Mouse (Mus musculus): Measurements from ENCODE around the gene Mbtps1.

The Mbtps1 gene

DNA sequence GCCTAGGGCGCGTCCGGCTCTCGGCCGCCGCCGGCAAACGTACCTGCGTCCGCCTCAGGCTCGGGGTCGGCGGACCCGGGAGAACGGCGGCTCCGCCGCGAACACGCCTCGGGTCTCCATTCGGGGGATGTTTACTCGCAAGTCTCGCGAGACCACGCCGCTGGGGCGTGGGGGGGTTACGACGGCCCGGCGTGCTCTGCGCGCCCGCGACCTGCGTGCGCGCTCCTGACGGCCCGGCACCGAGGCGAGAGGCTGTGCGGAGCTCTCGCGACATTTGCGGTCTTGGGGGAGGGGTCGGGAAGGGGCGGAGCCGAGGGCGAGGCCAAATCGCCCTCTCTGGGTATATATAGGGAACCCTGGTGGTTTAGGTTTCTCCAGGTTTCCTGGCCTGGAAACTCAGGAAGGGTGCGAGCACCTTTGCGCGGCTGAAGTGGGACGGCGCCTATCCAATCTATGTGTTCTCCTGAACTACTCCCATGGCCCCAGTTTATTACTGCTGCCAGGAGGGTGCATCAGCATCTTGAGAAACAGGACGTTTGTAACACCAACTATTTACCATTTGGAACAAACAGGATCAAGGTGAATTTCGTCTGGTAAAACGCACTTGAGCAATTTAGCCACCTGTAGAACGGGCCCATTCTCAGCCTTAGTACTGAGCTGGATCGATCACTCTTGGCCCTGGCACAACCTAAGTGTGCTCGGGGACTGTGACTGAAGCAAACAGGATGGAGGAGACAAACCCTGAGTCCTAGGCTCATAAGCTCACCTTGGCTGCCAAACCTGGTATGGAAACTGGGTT lies at the start of gene Mbtps1:
Gene Mbtps1, minus strand, starts transcription at position 133 of the 799 bp plus-strand sequence.
- DNase-seq, result peak; percentile 98

DNA sequence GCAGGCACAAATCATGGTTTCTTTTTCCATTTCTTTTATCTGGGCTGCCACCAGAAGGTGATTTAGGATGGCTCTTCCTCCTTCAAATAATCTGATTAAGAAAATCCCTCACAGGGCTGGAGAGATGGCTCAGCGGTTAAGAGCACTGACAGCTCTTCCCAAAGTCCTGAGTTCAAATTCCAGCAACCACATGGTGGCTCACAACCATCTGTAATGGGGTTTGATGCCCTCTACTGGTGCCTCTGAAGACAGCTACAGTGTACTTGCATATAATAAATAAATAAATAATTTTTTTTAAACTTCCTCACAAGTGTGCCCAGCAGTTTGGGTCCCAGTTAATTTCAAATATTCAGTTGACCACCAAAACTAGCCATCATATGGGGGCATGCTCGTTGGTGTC lies 47.7 kb upstream of the Mbtps1 start:
- no peak for DNase-seq

DNA sequence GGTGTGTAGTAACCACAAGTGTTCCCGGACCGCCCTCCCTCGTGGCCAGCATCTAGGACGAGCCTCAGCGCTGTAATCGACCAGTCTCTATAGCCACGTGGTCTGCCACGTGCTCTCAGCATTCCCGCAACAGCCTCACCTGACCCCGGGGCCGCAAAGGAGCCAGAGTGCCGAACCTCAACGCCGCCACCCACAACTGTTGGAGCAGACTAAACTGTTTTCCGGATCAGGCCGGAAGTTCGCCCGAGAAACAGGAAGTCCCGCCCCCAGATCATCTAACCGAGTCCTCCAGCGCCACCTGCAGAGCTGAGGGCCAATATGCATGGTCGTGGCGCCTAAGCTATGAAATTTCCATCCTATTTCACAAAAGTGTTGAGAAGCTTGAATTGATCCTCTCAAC lies 46.5 kb upstream of the Mbtps1 start, which contains the start of gene Taf1c:
Gene Taf1c, minus strand, starts transcription at position 227 of the 400 bp plus-strand sequence.
- DNase-seq, result peak; percentile 91

DNA sequence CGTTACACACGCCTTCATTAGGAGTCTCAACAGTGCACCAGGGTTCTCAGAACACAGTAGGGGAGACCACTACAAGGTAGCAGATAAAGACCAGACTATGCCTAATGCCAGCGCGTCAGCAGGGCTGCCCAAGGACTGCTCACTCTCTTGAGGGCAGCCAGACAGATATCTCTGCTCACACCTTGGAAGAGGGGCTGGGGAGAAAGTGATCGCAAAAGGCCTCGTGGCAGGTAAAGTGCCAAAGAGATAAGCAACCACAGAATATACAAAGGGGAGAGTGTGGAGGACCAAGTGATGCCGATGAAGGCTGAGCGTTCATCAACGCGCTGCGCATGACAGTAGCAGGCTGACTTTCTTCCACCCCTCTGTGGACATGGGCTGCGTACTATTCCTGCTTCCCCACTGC lies 45.9 kb upstream of the Mbtps1 start:
- DNase-seq, result no peak

DNA sequence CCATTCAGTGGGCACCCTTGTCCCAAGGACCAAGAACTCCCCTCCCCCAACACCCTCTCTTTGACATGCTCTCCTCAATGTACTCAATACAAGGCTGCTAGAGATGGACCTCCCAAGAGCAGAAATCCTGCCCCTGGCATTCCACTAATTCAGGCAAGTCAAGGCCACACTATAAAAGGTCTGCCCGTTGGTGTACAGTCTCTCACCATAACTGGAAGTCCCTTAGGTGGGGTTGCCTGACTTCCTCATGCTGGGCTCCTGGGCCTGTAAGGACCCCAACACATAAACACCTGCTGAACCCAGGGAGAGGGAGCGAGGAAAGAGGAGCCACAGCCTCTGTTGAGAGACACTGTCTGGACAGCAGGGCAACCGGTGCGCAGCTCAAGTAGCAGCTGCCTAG lies 45.2 kb upstream of the Mbtps1 start:
- no peak for DNase-seq

DNA sequence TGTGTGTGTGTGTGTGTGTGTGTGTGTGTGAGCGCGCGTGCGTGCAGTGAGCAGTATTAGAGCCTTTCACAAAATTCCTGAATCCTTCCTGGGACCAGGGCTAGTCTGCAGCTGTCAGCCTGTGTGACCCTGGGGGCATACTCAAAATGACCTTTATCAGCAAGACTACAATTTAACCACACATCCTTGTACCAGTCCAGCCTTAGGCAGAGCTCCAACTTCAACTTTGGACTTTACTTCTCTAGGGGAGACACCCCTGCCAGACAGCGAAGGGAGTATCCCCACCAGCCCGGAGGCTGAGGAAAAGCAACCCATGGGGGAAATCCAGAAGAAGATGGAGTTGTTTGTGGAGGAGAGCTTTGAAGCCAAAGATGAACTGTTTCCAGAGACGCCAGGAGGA lies 32.9 kb upstream of the Mbtps1 start:
- no peak for DNase-seq

DNA sequence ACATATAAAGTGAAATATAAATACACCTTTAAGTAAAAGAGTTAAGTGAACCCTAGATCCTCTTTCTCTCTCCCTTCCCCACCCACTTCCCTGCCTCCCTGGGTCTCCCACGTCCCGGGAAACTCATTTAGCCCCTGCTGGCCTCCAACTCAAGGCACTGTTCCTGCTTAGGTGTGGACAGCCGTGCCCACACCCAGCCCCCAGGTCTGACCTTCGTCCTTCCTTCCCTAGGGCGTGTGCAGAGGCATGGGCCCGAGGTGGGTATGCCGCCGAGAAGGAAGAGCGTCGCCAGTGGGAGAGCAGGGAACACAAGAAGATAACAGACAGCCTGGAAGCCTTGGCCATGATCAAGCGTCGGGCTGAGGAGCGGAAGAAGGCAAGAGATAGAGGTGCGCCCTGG lies 31.8 kb upstream of the Mbtps1 start:
- DNase-seq, result no peak

DNA sequence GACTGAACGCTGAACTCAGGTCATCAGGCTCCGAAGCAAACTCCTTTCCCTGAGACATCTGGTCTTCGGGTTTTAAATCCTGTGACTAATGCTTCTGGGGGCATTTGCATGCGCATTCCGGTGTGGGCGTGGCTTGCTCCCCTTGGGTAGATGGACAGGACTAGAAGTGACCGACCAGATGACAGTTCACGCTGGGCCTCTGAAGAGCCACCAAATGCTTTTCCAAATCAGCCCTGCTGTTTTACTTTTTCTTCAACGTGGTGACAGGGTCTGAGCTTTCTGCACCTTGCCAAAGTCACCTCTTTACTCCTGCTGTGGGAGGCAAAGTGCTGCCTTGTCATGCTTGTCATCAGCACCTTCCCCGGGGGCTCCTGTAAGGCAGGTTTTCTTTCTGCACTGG lies 30.3 kb upstream of the Mbtps1 start:
- no peak for DNase-seq

DNA sequence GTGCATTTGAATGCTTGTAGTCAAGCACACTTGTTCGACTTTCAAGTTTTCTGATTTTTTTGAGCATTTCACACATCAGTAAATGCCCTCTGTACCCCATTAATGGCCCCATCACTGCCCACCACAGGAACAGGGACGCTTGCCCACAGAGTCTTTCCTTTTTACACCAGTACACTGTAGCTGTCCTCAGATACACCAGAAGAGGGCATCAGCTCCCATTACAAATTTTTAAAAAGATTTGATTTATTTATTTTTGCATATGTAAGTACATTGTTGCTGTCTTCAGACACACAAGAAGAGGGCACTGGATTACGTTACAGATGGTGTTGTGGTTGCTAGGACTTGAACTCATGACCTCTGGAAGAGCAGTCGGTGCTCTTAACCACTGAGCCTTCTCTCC lies 29.8 kb upstream of the Mbtps1 start:
- no peak for DNase-seq

DNA sequence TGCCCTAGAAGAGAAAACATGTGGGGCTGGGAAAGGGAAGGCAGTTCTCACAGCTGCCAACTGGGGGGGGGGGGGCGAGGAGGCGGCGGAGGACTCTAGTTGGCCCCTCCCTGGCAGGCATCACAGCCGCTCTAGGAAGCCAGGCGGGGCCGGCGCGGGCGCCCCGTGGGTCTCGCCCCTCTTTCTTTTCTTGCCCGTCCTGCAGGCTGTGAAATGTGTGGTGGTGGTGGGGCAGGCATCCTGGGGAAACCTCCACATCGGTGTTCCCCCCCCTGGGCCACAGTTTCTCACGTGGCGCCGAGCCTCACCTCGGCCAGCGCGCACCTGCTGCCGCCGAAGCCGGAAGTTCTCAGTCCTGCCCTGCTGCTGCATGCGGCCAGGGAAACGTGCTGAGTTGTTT lies 27.4 kb upstream of the Mbtps1 start:
- DNase-seq, result no peak

DNA sequence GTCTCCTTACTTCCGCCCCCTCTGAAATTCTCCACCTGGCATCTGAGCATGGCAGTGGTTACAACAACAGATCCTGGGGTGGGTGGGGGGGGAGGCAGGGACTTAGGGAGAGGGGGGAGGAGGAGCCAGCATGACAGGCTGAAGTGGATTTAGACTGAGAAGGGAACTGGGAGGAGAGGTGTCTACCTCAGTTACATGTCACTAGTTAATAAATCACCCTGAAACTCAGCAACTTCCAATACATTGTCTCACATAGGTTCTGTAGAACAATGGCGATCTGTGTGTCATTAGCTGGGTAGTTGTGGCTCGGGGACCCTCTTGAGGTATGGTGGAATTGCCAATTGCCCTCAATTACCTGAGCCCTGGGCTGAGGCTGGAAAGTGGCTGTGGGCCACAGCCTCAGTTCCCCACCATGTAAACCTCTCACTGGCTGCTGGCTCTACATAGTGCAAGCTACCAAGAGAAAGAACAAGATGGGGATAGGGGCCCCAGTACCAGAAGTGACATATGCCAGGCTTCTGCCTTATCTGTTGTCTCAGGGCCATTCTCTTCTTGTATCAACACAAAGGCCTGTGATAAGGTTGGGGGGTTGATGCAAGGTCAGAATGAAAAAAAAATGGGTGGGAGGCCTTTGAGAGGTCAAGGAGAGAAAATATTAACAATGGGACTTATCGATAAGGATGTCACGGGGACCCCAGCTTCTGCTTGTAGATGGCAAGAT lies 22.1 kb upstream of the Mbtps1 start:
- DNase-seq, result no peak

DNA sequence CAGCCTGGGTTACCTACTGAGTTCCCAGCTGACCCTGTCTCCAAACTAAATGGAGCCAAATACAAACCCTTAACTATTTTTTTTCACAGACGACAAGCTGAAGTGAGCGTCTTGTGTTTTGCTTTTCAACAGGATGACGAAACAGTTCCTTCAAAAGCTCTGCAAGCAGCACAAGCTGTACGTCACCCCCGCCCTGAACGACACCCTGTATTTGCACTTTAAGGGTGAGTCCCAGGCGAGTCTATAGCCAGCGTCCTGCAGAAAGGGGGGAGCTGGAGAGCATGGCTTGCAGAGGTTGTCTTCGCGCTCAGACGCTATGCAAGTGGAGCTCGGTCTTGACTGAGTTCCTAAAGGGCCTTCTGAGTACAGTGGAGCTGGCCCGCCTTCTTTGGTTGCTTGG lies 20.6 kb upstream of the Mbtps1 start:
- no peak for DNase-seq

DNA sequence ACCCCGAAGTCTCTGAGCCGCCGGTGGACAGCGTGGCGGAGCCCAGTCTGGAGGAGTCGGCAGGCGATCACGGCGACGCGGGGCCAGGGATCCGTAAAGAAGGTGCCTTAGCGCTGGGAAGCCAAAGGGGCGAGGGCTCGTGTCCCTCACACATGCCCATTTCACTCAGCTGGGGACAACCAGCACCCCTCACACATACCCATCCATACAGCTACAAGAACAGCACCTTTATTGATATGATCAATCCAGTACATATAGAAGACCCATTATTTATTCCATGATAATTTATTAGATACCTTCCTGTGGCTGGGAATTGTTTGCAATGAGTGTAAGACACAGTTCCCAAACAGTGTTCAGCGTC lies 16.8 kb upstream of the Mbtps1 start:
- no peak for DNase-seq

DNA sequence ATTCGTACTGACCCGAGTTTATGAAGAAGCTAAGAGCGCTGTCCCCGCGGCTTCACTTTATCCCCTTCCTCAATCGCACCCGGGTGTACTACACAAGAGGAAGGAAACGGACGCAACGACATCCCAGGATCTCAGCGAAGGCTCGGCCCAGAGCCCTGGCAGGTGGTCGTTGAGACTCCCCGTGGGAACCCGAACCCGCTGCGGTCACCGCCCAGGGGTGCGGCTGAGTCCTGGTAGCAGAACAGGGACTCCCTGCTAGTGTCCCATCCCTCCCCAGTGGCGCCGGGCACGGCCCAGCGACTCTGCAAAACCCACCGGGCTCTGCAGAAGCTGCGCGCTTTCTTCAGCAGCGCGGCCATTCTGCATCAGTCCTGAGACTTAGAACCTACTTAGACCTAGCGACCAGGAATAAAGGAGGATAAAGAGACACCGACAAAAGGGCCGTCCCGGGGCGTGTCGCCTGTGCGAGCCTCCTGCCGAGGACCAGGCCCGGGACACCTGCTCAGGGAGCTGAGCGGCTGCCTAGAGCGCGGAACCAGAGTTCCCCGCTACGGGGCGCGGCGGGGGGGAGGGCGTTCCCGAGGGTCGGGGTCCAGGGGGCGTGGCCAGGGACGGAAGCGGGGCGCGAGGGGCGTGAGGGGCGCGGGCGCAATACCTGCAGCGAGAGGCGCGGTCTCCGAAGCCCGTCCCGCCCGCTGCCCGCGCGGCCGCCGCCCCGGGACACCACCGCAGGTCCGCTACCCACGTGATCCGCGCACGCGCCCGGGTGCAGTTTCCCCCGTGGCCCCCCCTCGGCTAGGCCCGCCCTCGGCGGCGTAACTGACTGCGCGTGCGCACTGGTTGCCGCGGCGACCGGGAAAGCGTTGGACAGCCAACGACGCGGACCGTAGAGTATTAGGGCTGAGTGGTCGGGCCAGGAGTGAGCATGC lies 16.2 kb upstream of the Mbtps1 start, which contains the start of the genes Hsdl1 and Dnaaf1:
Gene Hsdl1, minus strand, starts transcription at position 747 of the 929 bp plus-strand sequence.
Gene Dnaaf1, plus strand, starts transcription at position 799 of the 929 bp plus-strand sequence.
- DNase-seq, result peak; percentile 97

DNA sequence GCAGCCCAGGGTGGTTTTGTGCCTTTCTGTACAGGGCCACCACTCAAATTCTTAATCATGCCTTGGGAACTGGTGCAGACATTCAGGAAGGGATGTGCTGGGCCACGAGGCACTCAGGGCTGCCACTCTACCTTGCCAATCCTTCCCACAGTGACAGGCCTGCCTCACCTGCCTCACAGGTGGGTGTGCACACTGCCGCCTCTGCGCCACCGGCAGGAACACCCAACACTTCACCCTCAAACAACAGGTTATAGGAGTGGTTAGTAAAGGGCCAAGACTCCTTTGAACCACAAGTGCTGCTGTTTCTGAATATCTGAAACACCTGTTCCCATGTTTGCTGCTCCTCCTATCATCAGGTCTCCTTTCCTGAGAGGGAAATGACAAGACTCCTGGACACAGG lies 13.9 kb upstream of the Mbtps1 start:
- DNase-seq, result no peak

DNA sequence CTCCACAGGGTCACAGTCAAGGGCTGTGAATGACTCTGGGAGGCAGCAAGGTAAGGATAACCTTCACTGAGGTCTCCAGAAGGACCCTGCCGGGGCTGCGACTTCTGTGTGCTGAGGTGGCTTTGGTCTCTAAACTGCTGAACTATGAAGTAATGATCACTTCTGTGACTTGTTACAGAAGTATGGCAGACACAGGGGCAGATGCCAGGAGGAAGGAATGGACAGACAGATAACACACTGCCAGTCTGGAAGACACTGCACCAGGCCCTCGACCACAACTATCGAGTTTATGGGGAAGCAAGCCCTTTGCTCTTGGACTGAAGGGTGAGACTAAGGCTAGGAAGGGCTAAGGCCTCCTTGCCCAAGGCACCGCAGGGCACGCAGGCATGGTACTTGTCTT lies 12.6 kb upstream of the Mbtps1 start:
- no peak for DNase-seq

DNA sequence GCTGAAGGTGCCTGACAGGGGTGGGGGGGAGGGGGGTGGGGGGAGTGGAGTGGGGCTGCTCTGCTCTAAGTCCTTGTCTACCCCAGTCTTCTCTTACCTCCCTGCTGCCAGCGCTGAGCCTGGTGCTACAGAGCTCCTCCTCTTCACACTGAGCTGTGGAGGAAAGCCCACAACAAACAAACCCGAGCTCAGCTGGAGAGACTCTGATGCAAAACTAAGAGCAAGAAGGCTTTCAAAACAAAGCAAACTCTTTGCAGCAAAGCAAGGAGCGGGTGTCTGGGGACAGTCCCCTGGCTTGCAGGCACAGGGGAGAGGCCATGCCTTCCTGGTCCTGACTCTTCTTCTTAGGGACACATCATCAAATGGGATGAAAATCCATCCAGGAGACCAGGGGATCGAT lies 11.3 kb upstream of the Mbtps1 start:
- DNase-seq, result no peak

DNA sequence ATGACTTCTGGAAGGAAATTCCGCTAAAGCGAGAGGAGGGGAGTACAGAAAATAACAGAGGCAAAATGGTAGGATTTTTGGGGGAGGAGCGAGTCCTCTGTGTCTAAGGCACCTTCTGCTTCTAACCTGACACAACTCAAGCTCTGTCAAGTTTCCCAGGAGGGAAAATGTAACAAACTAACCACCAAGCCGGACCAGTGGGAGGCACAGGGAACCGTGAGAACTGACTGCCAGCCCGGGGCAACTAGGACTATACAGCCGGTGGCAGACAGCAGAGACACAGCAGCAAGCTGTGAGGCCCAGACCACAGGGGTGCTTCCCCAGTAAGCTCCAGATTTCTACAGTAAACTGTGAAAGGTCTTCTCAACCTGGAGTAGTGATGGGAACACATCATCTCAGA lies 10.4 kb upstream of the Mbtps1 start:
- no peak for DNase-seq

DNA sequence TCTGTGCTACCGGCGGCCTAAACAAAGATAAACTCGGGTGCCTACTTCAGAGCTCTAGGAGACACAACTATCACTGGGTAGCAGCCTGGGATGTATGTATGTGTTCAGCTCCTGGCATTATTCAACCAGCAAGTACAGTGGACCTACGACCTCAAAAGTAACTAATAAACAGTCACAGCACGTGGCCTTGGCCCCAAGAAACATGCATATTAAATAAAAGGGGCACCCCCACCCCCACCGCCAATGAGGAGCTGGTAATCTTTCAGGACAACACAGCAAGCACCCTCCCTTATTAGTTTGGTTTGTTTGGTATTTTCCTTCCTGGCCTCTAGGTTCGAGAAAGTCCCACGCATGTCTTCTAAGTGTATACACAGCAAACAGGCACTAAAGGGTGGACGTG lies 9.7 kb upstream of the Mbtps1 start:
- DNase-seq, result no peak

DNA sequence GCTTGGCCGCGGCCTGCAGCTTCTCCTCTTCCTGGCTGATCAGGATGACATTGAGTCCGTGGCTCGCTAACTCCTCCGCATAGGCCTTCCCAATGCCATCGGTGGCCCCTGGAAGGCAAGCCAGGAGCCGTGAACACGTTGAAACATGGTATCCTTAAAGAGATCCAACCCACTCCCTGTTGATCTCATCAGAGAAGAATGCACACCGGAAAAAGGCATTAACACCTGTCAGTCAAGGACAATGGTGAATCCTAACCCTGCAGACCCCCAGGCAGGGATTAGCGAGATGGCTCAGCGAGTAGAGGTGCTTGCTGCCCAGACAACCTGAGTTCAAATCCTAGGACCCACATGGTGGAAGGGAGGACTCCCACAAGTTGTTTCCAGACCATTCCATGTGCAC lies 7.8 kb upstream of the Mbtps1 start:
- no peak for DNase-seq

DNA sequence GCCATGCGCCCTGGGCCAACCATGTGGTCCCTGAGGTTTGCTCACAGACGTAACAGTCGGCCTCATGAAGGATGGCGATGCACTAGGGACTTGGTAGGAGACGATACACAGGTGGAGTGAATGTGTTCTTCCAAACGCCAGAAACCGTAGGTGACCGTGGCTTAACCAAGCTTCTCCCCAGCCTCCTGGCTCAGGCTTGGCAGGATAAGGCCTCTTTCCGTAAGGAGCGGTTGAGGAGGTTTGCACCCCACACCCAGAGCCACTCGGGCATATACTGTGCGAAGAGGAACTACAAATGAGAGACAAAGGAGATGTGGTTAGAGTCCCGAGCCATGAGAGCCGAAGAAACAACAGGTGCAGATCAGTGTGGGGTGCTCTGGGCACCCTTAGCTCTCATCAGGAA lies 5.3 kb upstream of the Mbtps1 start:
- DNase-seq, result no peak

DNA sequence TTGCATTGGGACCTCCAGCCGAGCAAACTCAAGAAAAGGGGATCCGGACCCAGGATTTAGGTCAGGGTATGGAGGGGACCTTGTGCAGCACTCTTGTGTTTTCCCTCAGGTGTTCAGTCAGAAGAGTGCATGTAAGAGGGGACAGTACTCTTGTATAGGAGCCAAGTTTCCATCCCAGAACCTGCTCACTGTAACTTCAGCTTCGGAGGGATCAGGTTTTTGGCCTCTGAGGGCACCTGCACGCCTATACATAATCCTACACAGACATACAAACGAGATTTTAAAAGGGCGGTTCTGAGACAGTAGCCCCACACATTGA lies 826 bp upstream of the Mbtps1 start:
- no peak for DNase-seq

DNA sequence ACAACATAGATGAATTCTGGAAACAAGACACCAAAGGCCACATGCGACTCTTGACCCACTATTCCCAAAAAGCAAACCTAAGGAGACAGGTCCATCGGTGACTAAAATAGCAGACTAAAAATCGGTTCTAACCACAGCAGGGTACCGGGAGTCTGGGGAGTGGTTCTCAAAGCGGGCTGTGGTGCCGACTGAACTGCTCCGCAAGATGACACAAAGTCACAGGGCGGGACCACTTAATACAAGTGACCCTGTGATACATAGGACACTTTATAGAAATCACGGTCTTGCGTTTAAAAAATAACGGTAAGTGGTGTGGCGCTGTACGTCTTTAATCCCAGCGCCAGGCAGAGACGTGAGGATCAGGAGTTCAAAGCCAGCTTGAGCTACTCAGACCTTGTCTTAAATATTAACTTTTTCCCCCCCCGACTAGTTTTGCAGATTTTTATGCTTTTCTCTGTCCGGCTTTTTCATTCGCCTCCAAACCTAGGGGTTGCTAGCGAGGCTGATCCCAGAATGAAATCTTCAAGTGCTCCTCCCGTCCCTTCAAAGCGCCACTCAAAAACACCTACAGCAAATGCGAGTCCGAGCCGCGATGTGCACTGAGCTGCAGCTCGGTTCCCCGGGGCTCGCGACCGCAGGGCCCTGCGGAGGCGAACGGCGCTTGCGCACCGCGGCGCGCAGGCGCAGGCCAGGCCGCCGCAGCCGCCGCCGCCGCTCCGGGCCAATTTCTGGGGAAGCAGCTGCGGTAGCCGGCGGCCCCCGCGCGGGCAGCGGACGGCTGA lies 523 bp downstream of the Mbtps1 start:
- DNase-seq, result no peak

Measured in cerebellum, adult 11 months (tissue).